Mouse (Mus musculus) ES-E14 (cell line): ENCODE results near the gene Cdk17. TPM values are rescaled to one million over a fixed set of nuclear protein-coding genes. Genes with fewer than 3 reads are reported as not detected.

ENCODE experiments used
- DNase-seq: peaks from one replicate; pipeline ENCODE4 v3.0.0-alpha.2; 2013; ENCODE audit warnings: low read depth, low spot score
- H3K27ac ChIP-seq: 2 replicates; pipeline ENCODE4 v1.5.1; 2012; ENCODE audit warnings: low read depth, mild to moderate bottlenecking, low read length, moderate library complexity, mixed read lengths; ENCODE audit not compliant: poor library complexity, insufficient read depth, severe bottlenecking
- H3K36me3 ChIP-seq: 2 replicates; pipeline ENCODE4 v1.6.1; 2012; ENCODE audit warnings: mild to moderate bottlenecking, low read length, moderate library complexity, mixed read lengths; ENCODE audit not compliant: control insufficient read depth, poor library complexity, insufficient read depth, severe bottlenecking
- H3K4me1 ChIP-seq, 2 experiments: fragments of 150-350 bp in 1 of 2; sonication (generic) in 1 of 2; 2 replicates each; pipeline ENCODE4 v1.6.1; 2012; ENCODE audit warnings: low read length in 2 of 2, mild to moderate bottlenecking in 1 of 2, mixed read lengths in 1 of 2; ENCODE audit not compliant: control insufficient read depth in 2 of 2, insufficient read depth in 2 of 2, poor library complexity in 1 of 2
- H3K4me3 ChIP-seq, 2 experiments: fragments of 150-350 bp in 1 of 2; sonication (generic) in 1 of 2; 2 replicates each; pipeline ENCODE4 v1.5.1; 2012; ENCODE audit warnings: low read length in 2 of 2, low read depth in 1 of 2, mild to moderate bottlenecking in 1 of 2, mixed read lengths in 1 of 2; ENCODE audit not compliant: insufficient read depth in 1 of 2, poor library complexity in 1 of 2, severe bottlenecking in 1 of 2
- H3K9ac ChIP-seq: 2 replicates; pipeline ENCODE4 v1.6.1; 2012; ENCODE audit warnings: low read depth, mild to moderate bottlenecking, low read length, mixed read lengths; ENCODE audit not compliant: poor library complexity, insufficient read depth, severe bottlenecking
- H3K9me3 ChIP-seq: fragments of 150-350 bp; sonication (generic); 2 replicates; pipeline ENCODE4 v1.6.1; 2012; ENCODE audit warnings: low read depth, mild to moderate bottlenecking, low read length; ENCODE audit not compliant: control insufficient read depth, insufficient read depth
- CHD2 ChIP-seq: IDR thresholded peaks from 2 replicates; pipeline ENCODE4 v1.6.1; 2014; ENCODE audit warnings: mild to moderate bottlenecking, low read depth, low read length, inconsistent platforms
- HCFC1 ChIP-seq: IDR thresholded peaks from 2 replicates; pipeline ENCODE4 v1.6.1; 2012; ENCODE audit warnings: low read length, inconsistent platforms, borderline replicate concordance; ENCODE audit not compliant: insufficient read depth
- MAFK ChIP-seq: IDR thresholded peaks from 2 replicates; pipeline ENCODE4 v1.6.1; 2014; ENCODE audit warnings: mild to moderate bottlenecking, low read depth, low read length, inconsistent platforms; ENCODE audit not compliant: insufficient read depth
- ZC3H11A ChIP-seq: IDR thresholded peaks from 2 replicates; pipeline ENCODE4 v1.6.1; 2012; ENCODE audit warnings: low read depth, mild to moderate bottlenecking, inconsistent platforms, low read length, borderline replicate concordance
- ZNF384 ChIP-seq: IDR thresholded peaks from 2 replicates; pipeline ENCODE4 v1.6.1; 2012; ENCODE audit warnings: low read depth, low read length, inconsistent platforms
- in situ Hi-C, 2 experiments: fragments of 600-800 bp; cut with MboI; formaldehyde crosslinking; loops; one replicate each; pipeline ENCODE4 v1.15.1; 2025; ENCODE audit warnings: low sequenced_read_pairs in 2 of 2, inconsistent platforms in 1 of 2; ENCODE audit not compliant: unreplicated experiment in 2 of 2
- total RNA-seq: library from RNA; depleted of rRNA; stranded (reverse); fragments of 300-350 nt; gene quantifications from 2 replicates; pipeline ENCODE4 v1.2.3, GENCODE M21; 2012

Gene Cdk17
- total RNA-seq, 1 experiment: 28.0 TPM

GRCm38 (mm10) chr10:93228401-93229007 lies 67.8 kb downstream of the Cdk17 start:
- no peak for DNase-seq
- Histone ChIP-seq H3K36me3 (peaks cover 5% of the 10 kb centered on the region), H3K27ac (no peak overlapping the region), H3K4me3 (no peak overlapping the region), H3K4me1 (peaks cover 0 to 2% of the 10 kb centered on the region in 2 experiments; a peak in 1 of 4 replicates), H3K9ac (no peak overlapping the region), H3K9me3 (no peaks in the 10 kb centered on the region)
- no peak for TF ChIP-seq CHD2
- TF ChIP-seq HCFC1: no peak
- no peak for TF ChIP-seq MAFK
- no peak for TF ChIP-seq ZNF384
- no peak for TF ChIP-seq ZC3H11A
- in situ Hi-C loops: no loop called here

GRCm38 (mm10) chr10:93231490-93231889 lies 70.8 kb downstream of the Cdk17 start:
- no peaks in the 10 kb centered on the region for H3K9me3 ChIP-seq

GRCm38 (mm10) chr10:93231893-93232292 lies 71.2 kb downstream of the Cdk17 start:
- H3K36me3 ChIP-seq: peaks cover 9% of the 10 kb centered on the region
- H3K4me3 ChIP-seq: no peak overlapping the region
- no peaks in the 10 kb centered on the region for H3K9me3 ChIP-seq

More at GRCm38 (mm10) chr10:93231490-93231889, 70.8 kb downstream of the Cdk17 start:
- no peak for TF ChIP-seq HCFC1
- TF ChIP-seq CHD2: no peak
- TF ChIP-seq ZC3H11A: no peak
- no peak for TF ChIP-seq ZNF384
- TF ChIP-seq MAFK: no peak
- in situ Hi-C loops: no loop called here
- no peak for DNase-seq
- H3K27ac ChIP-seq: no peak overlapping the region
- H3K36me3 ChIP-seq: peaks cover 8% of the 10 kb centered on the region
- H3K9ac ChIP-seq: no peak overlapping the region
- no peaks in the 10 kb centered on the region for H3K4me1 ChIP-seq
- no peak overlapping the region for H3K4me3 ChIP-seq

GRCm38 (mm10) chr10:93233665-93234194 lies 73.1 kb downstream of the Cdk17 start:
- Histone ChIP-seq H3K4me3 (no peak overlapping the region), H3K9ac (no peak overlapping the region), H3K4me1 (no peaks in the 10 kb centered on the region), H3K9me3 (no peaks in the 10 kb centered on the region), H3K27ac (no peak overlapping the region), H3K36me3 (peaks cover 14% of the 10 kb centered on the region)
- in situ Hi-C loops: no loop called here
- DNase-seq: no peak
- TF ChIP-seq ZC3H11A (no peak), CHD2 (no peak), MAFK (no peak)

More at GRCm38 (mm10) chr10:93231893-93232292, 71.2 kb downstream of the Cdk17 start:
- in situ Hi-C loops: no loop called here
- no peak for TF ChIP-seq MAFK
- no peak for TF ChIP-seq HCFC1
- Histone ChIP-seq H3K9ac (no peak overlapping the region), H3K4me1 (no peaks in the 10 kb centered on the region), H3K27ac (no peak overlapping the region)
- DNase-seq: no peak

GRCm38 (mm10) chr10:93234692-93235091 lies 74.0 kb downstream of the Cdk17 start:
- H3K4me1 ChIP-seq: no peaks in the 10 kb centered on the region
- H3K9ac ChIP-seq: no peak overlapping the region
- DNase-seq: no peak
- H3K27ac ChIP-seq: no peak overlapping the region
- H3K36me3 ChIP-seq: peaks cover 20% of the 10 kb centered on the region
- no peak overlapping the region for H3K4me3 ChIP-seq
- in situ Hi-C loops: no loop called here
- TF ChIP-seq CHD2 (no peak), ZNF384 (no peak), ZC3H11A (no peak), MAFK (no peak), HCFC1 (no peak)
- H3K9me3 ChIP-seq: no peaks in the 10 kb centered on the region
